Mouse (Mus musculus) inflammation-experienced regulatory T-cells, adult 6 months (primary cell): ENCODE measurements around the gene Slc25a33. TPM values are rescaled to one million over a fixed set of nuclear protein-coding genes. Genes with fewer than 3 reads are reported as not detected.
"Not testable (repeated sequence)": the region's sequence is repeated elsewhere in the genome, so short reads cannot be mapped to it uniquely, and the experiment has no call there.

Experiments used
- ATAC-seq: one replicate; pipeline ENCODE4 v1.8.0; 2017
- polyA plus RNA-seq, 3 experiments: library from polyadenylated mRNA; unstranded; fragments of 100-300 nt; shearing (Covaris generic); gene quantifications; one replicate each; pipeline ENCODE4 v1.2.1; 2017

Slc25a33 gene
- polyA plus RNA-seq, 3 experiments from 2014 or later: 2.5 to 7.1 (median 3.4) TPM

DNA sequence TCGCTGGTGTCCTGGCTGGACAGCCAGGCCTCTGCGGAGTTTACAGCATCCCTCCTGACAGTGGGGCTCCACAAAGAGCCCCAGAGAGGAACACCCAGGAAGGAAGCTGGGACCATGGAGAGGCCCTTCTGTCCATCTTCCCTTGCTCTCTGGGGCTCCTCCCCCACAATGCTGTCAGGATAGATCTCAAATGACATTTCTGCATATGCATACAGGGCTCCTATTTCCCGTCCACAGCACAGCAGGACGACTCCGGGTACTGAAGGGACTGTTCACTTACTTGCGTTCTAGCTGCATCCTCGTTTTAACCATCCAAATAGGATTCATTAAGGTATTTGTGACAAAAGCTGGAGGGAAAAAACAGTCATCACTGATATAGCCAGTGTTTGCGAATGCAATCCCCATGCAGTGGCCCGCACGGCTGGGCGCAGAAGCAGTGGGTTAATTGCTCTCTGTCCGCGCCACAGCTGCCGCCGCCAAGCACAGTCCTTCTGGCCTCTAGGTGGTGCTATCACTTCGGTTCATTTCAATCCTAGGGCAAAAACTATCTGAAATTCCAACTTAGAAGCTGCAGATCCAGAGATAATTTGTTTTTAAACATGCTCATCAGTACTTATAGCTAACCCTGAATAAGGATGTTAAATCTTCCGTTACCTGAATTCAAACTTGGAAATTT is 21.8 kb downstream of the Slc25a33 start:
- ATAC-seq: no peak

DNA sequence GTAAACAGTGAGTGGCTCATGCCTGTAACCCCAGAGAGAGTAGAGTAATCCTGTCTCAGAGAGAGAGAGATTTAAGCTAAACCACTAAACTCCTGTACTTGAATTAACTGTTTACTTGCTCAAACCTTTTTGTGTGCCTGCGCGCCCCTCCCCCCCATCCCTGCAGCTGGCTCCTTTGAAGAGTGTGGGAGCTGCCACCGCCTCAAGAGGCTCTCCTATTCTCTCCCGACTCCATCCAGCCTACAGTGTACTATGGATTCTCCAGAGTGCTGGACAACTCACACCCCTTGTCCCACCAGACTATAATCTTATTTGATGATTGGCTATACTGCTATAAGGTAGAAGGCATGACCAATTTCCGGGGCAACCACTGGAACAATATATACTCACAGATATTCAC is 23.4 kb downstream of the Slc25a33 start:
- no peak for ATAC-seq

DNA sequence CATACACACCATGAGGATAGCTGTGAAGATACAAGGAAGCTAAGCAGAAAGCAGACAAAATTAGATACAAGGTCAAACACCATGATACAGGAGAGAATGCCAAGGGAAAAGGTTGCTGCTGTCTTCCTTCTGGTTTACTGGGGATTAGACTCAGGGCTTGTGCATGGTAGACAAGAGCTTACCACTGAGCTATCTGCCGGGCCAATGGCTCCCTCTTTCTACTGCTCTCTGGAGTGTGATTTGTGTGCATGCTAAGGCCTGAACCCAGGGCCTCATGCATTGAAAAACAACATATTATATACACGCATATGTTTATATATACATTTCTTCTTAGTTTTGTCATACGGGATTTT is 24.4 kb downstream of the Slc25a33 start:
- ATAC-seq: not testable (repeated sequence)

GRCm38 (mm10) chr4:149749003-149749662 is 24.9 kb downstream of the Slc25a33 start:
- ATAC-seq: no peak

- no peak for ATAC-seq
Measured at GRCm38 (mm10) chr4:149744119-149744518, 30.0 kb downstream of the Slc25a33 start.

DNA sequence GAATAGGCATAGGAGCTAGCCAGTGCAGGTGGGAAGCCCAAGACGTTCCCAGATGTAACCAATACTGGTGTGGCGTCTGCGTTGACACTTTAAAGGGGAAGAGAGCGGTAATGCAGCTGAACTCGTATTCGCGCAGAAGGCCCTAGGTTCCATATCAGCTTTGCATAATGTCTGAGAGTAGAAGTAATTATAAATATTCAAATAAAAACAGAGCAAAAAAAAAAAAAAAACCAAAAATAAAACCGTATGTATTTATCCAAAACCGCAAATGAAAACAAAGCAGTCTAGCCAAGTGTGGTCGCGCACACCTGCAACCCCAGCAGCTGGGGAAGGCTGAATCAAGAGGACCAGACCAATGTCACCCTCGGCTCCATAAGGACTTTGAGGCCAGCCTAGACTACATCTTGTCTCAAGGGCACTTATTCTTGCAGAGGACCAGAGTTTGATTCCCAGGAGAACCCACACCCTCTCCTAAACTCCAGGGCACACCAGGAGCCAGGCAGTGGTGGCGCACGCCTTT is 32.0 kb downstream of the Slc25a33 start:
- no peak for ATAC-seq

DNA sequence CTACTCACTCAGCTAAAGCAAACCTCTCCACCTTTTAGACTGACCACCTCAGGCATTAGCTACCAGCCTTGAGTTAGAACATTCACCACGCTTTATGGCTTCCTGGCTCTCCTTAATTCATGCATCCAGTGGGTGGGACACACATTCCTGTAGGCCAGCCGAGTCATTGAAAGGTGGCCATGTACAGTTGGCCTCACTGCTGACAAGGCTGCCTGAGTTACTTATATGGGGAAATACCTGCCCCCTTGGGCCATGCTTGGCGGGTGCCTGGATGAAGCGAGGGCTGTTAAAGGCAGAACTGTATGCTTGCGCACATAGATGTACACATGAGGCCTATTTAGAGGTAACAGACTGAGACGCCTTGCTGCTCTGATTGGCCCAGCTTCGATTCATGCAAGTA is 33.8 kb downstream of the Slc25a33 start:
- no peak for ATAC-seq

DNA sequence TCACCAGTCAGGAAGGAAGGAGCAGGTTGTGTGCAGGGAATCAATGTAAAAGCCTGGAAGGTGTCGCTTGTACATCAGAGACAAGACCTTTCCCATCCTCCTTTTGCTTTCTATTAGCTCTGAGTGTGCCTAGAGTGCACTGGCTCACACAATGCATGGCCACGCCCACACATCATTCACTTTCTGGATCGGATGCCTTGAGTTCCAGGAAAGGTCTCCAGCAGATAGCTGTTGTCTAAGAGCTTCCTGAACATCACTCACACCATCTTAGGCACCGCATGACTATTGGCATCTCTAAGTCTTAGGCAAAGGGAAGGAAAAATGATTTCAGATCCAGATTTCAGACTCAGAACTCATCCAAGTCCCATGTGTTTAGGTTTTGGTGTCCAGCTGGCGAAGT is 34.6 kb downstream of the Slc25a33 start:
- ATAC-seq: no peak

- peak; percentile 93 for ATAC-seq
Measured at GRCm38 (mm10) chr4:149737383-149738324, 36.4 kb downstream of the Slc25a33 start, which contains the start of gene Tmem201. Gene Tmem201, minus strand, starts transcription at chr4:149738044.

GRCm38 (mm10) chr4:149736581-149736980 is 37.5 kb downstream of the Slc25a33 start:
- no peak for ATAC-seq

DNA sequence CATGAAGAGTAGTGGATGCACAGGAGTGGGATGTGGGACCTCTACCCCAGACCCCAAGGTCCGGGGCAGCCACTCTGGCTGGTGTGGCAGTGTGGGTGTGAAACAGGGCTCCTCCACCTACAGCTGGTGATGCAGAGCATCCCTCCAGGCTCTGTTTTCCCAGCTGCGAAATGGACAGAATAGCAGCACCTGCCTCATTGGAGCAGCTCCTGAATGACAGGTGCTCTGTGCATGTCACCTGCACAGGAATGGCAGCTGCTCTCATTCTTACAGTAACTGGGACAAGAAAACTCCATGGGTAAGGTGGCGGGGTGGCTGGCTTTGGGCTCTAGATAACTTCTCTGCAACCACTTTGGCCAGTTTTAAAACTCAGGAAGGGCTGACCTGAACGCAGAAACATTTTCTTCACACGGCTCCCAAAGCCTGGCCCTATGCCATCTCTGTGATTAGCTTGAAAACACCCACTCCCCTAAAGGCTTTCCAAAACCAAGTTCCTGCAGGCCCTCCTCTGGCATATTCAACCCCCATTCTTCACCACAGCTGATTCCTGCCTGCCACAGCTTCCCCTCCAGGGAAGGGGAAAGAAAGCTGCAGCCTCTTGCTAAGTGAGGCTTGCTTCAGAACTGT is 38.3 kb downstream of the Slc25a33 start:
- ATAC-seq: no peak

GRCm38 (mm10) chr4:149734730-149735475 is 39.2 kb downstream of the Slc25a33 start:
- no peak for ATAC-seq

DNA sequence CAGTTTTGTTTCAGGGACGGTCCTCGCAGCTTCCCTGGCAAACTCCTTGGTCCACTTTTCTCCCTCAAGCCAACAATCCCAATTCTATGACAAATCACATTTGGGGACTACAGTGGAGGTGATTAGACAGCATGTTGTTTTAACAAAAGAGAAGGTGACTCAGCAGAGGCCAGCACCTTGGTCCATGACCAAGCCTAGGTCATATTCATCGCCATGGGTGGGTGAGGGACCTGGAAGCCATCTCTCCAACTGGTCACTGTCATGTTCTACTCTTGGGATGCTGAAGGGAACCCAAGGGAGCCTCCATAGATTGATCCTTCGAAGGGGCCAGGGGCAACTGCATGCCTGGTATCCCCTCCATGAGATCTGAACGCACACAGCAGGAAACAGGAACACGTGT is 39.8 kb downstream of the Slc25a33 start:
- ATAC-seq: no peak

GRCm38 (mm10) chr4:149733748-149734147 is 40.3 kb downstream of the Slc25a33 start:
- no peak for ATAC-seq

DNA sequence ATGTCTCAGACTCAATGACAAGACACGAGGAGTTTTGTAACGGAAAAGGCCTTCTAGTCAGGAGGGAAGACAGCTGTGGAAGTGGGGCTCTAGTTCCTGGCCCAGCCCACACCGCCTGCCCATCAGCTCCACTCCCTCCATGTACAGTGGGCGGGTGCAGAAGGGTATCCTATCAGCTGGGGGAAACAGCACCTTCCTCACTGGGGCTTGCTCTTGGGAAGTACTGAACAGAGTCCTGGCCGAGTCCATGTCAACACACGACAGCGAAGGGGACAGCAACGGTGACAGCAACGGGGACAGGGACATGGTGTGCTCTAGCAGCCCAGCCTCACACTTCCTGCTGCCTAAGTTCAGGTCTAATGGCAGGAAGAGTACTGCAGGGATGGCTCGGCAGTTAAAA is 41.3 kb downstream of the Slc25a33 start:
- ATAC-seq: no peak

DNA sequence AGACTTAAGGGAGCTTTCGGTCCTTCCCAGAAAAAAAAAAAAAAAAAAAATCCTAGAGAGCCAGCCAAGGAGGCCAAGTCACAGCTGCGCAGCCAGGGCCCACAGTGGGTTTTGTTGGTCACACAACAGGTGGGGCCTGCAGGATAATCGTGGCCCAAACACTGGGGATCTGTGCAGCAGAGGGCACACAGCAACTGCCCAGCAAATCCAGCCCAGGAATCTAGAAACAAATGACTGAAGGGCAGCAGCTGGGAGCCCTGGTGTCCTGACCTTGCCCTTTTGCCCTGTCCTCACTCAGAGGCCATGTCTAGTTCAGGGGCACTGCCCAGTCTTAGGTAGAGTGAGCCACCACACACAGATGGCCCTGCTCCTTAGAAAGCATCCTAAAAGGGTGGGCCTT is 41.8 kb downstream of the Slc25a33 start:
- ATAC-seq: no peak

- ATAC-seq: no peak
Measured at GRCm38 (mm10) chr4:149730827-149731226, 43.2 kb downstream of the Slc25a33 start.

DNA sequence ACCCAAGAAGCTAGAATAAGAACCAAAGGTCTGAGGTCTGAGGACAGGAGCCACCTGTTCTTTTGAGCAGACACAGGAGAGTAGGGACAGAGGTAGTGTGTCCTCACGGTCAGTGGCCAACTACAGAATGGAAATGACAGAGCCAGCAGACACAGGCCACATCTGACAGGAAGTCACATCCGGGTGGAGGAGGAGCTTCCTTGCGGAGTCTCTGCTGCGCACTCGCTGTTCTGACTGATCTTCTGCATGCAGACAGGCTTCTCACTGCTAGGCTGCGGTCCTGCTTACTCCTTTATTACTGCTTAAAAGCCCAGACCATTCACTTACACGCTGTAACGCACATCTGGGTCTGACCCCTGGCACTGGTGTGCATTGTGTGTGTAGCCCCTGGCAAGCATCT is 45.3 kb downstream of the Slc25a33 start:
- ATAC-seq: no peak

DNA sequence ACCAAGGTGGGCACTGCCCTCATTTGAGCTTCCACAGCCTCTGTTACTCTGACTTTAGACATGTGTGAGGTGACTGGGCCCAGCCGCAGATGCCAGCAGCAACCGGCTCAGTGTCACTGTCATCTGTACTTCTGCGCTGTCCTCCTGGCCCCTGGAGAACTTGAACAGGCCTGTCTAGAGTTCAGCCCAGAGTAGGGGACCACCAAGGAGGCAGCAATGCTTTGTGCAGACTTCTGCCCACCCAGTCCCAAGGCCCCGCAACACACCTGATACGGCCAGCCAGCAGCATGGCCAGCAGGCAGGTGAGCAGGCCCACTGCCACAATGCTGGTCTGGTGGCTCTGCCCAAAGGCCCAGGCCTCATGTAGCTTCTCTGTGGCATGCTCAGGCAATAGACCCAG is 46.4 kb downstream of the Slc25a33 start:
- ATAC-seq: no peak

GRCm38 (mm10) chr4:149725661-149726350 is 48.3 kb downstream of the Slc25a33 start:
- ATAC-seq: no peak

GRCm38 (mm10) chr4:149724916-149725470 is 49.1 kb downstream of the Slc25a33 start:
- ATAC-seq: no peak
